Mouse (Mus musculus) skeletal muscle tissue, adult 2 months (tissue): ENCODE data around the gene Thy1.

Experiments
- DNase-seq: peaks from one replicate; pipeline ENCODE4 v3.0.0-alpha.2; 2012; ENCODE audit warnings: low read depth, low spot score

The Thy1 gene

GRCm38 (mm10) chr9:44033957-44034727, 9.0 kb upstream of the Thy1 start:
- DNase-seq, result no peak

- DNase-seq, result no peak
Measured at GRCm38 (mm10) chr9:44037106-44037505, 6.1 kb upstream of the Thy1 start.

GRCm38 (mm10) chr9:44041511-44042395, 1.4 kb upstream of the Thy1 start:
- no peak for DNase-seq

DNA sequence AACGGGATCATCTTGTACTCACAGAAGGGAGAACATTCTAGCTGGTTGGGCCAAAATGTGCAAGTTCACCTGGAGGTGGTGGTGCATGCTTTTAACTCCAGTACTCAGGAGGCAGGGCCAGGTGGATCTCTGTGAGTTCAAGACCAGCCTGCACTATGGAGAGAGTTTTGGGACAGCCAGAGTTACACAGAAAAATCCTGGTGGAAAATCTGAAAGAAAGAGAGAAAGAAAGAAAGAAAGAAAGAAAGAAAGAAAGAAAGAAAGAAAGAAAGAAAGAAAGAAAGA, 846 bp upstream of the Thy1 start:
- no peak for DNase-seq

DNA sequence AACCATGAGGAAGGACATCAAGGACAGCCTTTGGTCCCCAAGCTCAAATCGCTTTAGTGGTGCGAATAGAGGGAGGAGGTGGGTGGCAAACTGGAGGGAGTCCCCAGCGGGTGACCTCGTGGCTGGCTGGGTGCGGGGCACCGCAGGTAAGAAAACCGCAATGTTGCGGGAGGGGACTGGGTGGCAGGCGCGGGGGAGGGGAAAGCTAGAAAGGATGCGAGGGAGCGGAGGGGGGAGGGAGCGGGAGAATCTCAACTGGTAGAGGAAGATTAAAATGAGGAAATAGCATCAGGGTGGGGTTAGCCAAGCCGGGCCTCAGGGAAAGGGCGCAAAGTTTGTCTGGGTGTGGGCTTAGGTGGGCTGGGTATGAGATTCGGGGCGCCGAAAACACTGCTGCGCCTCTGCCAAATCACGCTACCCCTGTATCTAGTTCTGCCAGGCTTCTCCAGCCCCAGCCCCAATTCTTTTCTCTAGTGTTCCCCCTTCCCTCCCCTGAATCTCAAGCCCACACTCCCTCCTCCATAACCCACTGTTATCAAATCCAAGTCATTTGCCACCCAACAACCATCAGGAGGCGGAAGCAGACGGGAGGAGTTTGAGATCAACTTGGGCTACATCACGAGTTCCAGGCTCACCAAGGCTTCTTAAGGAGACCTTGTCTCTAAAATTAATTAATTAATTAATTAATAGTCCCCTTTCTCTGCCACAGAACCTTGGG, 683 bp downstream of the Thy1 start:
- no peak for DNase-seq

DNA sequence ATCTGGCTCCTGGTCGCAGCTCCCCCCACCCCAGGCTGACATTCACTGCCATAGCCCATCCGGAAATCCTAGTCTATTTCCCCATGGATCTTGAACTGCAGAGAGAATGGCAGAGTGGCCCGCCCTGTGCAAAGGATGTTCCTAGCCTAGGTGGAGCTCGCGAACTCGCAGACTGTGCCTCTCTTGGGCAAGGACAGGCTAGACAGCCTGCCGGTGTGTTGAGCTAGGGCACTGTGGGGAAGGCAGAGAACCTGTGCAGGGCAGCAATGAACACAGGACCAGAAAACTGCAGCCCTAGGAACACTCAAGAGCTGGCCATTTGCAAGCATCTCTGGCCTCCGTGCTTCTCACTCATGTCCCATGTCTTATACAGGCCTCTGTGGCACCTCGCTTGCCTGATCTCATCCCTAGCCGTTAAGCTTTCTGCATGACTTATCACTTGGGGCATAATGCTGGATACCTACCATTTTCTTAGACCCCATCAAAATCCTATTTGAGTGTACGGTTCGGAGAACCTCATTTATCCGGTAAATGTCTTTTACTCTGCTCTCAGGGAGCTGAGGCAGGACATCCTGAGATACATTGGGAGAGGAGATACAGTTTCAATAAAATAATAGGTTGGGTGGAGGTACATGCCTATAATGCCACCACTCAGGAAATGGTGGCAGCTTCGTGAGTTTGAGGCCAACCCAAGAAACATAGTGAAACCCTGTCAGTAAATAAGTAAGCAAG, 1.4 kb downstream of the Thy1 start:
- no peak for DNase-seq

DNA sequence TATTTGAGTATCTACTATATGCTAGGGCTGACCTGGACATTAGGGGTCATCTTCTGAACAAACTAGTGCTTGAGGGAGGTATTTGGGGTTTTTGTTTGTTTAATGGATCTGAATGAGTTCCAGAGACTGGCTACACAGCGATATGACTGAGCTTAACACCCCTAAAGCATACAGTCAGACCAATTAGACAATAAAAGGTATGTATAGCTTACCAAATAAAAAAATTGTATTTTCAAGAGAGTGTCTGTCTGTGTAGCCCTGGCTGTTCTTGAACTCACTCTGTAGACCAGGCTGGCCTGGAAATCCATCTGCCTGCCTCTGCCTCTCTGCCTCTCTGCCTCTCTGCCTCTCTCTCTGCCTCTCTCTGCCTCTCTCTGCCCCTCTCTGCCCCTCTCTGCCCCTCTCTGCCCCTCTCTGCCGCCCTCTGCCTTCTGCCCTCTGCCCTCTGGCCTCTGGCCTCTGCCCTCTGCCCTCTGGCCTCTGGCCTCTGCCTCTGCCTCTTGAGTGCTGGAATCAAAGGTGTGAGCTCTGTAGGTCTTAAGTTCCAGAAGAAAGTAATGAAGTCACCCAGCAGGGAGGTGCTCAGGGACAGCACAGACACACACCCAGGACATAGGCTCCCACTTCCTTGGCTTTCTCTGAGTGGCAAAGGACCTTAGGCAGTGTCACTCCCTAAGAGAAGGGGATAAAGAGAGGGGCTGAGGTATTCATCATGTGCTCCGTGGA, 2.1 kb downstream of the Thy1 start:
- DNase-seq, result no peak

- DNase-seq, result no peak
Measured at GRCm38 (mm10) chr9:44045884-44046272, 2.7 kb downstream of the Thy1 start.

- no peak for DNase-seq
Measured at GRCm38 (mm10) chr9:44046426-44046825, 3.2 kb downstream of the Thy1 start.

DNA sequence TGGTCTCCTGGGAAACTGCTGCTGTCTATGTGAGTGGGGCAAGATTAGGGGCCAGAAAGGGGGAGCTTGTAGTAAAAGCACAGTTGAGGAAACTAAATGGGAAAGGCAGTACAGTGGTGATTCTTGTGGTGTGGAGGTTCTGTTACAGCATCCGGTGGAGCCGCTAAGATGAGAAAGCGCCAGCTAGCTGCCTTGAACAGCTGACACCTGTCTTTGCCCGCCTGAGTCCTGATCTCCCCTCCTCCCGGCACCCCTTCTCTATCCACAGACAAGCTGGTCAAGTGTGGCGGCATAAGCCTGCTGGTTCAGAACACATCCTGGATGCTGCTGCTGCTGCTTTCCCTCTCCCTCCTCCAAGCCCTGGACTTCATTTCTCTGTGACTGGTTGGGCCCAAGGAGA, 3.9 kb downstream of the Thy1 start:
- DNase-seq, result no peak

DNA sequence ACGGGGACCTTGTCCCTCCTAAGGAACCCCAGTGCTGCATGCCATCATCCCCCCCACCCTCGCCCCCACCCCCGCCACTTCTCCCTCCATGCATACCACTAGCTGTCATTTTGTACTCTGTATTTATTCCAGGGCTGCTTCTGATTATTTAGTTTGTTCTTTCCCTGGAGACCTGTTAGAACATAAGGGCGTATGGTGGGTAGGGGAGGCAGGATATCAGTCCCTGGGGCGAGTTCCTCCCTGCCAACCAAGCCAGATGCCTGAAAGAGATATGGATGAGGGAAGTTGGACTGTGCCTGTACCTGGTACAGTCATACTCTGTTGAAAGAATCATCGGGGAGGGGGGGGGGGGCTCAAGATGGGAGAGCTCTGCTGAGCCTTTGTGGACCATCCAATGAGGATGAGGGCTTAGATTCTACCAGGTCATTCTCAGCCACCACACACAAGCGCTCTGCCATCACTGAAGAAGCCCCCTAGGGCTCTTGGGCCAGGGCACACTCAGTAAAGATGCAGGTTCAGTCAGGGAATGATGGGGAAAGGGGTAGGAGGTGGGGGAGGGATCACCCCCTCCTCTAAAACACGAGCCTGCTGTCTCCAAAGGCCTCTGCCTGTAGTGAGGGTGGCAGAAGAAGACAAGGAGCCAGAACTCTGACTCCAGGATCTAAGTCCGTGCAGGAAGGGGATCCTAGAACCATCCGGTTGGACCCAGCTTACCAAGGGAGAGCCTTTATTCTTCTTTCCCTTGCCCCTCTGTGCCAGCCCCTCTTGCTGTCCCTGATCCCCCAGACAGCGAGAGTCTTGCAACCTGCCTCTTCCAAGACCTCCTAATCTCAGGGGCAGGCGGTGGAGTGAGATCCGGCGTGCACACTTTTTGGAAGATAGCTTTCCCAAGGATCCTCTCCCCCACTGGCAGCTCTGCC, 4.6 kb downstream of the Thy1 start:
- DNase-seq, result no peak

DNA sequence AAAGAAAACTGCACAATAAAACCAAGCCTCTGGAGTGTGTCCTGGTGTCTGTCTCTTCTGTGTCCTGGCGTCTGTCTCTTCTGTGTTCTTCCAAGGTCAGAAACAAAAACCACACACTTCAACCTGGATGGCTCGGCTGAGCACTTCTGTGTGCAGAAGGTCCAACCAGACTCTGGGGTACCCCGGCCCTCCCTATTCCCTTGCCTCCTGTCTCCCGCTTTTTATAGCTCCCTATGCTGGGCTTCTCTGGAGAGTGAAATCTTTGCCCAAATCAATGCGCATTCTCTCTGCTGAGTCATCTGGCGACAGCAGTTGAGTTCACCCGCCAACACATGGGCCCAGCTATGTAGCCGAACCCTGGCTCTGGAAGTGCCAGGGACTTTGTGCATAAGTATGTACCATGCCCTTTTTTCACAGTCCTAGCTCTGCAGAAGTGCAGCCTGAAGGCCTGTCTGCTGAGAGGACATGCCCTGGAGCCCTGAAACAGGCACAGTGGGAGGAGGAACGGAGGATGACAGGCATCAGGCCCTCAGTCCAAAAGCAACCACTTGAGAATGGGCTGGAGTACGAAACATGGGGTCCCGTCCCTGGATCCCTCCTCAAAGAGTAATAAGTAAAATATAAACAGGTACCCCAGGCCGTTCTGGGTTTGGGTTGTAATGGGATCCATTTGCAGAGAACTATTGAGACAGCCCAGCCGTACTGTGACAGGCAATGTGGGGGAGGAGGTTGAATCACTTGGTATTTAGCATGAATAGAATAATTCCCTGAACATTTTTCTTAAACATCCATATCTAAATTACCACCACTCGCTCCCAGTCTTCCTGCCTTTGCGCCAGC, 5.6 kb downstream of the Thy1 start:
- no peak for DNase-seq

DNA sequence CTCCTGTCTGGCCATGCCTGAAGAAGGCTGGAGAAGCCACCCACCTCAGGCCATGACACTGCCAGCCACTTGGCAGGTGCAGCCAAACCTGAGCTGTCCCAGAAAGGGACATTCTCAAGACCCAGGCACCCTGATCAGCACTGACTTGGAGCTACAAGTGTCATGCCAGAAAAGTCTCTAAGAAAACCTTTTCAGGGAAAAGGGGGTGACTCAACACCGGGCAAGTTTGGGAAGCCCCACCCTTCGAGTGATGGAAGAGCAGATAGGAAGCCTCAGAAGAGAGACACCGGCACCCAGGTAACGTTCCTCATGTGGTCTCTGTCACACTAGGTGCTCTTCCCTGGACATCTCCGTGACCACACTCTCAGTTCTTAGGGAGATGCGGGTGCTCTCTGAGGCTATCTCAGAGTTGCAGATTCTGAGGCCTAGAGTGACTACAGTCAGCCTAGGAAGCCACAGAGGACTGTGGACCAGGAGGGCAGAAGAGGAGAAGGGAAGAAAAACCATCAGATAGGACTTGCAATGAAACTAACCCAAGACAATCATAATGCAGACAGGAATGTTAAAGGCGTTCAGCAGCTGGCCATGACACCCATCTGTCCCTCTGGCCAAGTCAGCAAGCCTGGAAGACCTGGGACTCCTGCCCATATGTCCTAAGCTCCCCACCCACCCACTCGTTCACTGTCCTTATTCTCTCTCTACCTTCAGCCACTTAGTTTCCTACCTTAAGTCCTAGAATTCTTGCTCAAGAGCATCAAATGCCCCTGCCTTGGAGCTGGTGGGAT, 6.4 kb downstream of the Thy1 start:
- no peak for DNase-seq

DNA sequence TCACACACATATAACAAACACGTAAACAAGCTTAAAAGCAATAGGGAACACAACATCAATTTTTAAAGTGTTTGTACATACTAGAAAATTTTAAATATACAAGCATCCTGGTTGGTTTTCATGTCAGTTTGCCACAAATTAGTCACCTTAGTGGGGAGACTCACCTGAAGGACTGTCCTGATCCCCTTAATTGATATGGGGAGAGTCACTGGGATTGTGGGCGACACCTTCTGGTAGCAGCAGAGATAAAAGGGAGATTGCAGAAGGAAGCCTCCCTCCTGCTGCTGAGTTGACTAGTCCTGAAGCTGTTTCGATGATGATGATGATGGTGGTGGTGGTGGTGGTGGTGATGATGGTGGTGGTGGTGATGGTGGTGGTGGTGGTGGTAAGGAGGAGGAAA, 9.7 kb downstream of the Thy1 start:
- no peak for DNase-seq

DNA sequence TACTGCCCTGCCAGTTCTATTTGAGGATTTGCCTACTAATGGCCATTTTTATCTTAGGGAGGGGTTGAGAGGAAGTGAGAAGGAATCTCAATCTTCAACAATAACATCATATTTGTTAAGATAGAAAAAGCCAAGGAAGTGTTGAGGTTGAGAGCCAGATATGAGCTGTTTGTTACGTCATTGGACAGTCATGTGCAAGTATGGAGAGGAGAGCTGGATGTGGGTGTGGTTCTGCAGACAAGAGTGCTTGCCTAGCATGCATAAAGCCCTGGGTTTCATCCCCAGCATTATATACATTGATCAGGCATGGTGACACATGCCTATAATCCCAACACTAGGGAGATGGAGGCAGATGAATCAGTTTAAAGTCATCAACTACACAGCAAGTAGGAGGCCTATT, 10.8 kb downstream of the Thy1 start:
- DNase-seq, result no peak

GRCm38 (mm10) chr9:44058606-44059005, 15.4 kb downstream of the Thy1 start:
- no peak for DNase-seq

GRCm38 (mm10) chr9:44065177-44065576, 22.0 kb downstream of the Thy1 start:
- no peak for DNase-seq

GRCm38 (mm10) chr9:44066785-44067225, 23.6 kb downstream of the Thy1 start, which contains the start of gene Usp2:
Gene Usp2, plus strand, starts transcription at chr9:44067021.
- peak; percentile 98 for DNase-seq
